Mouse (Mus musculus) hindbrain, postnatal 0 days (tissue): ENCODE measurements around the gene Trpv2. TPM values are rescaled to one million over a fixed set of nuclear protein-coding genes. Genes with fewer than 3 reads are reported as not detected.
"Not testable (repeated sequence)": the region's sequence is repeated elsewhere in the genome, so short reads cannot be mapped to it uniquely, and the experiment has no call there.

Source experiments
- ATAC-seq: fragments of 200-750 bp; cut with Nextera tagmentation; 2 replicates; pipeline ENCODE4 v1.8.0; 2017; ENCODE audit warnings: mild to moderate bottlenecking, moderate TSS enrichment, moderate library complexity
- DNase-seq: peaks from one replicate; pipeline ENCODE4 v3.0.0-alpha.2; 2015; ENCODE audit warnings: low spot score
- H3K27ac ChIP-seq: fragments of 300-500 bp; sonication (generic); 2 replicates; pipeline ENCODE4 v1.5.1; 2014; ENCODE audit warnings: mild to moderate bottlenecking
- H3K27me3 ChIP-seq: fragments of 300-500 bp; sonication (generic); 2 replicates; pipeline ENCODE4 v1.6.1; 2014; ENCODE audit warnings: low read length, mixed read lengths; ENCODE audit not compliant: insufficient read depth
- H3K36me3 ChIP-seq: fragments of 300-500 bp; sonication (generic); 2 replicates; pipeline ENCODE4 v1.6.1; 2014; ENCODE audit warnings: low read length, mixed read lengths; ENCODE audit not compliant: insufficient read depth
- H3K4me1 ChIP-seq: fragments of 300-500 bp; sonication (generic); 2 replicates; pipeline ENCODE4 v1.6.1; 2014; ENCODE audit warnings: antibody characterized with exemption, low read length, mixed read lengths; ENCODE audit not compliant: insufficient read depth
- H3K4me2 ChIP-seq: fragments of 300-500 bp; sonication (generic); 2 replicates; pipeline ENCODE4 v1.6.1; 2014; ENCODE audit warnings: low read depth, mild to moderate bottlenecking, low read length, moderate library complexity, mixed read lengths
- H3K4me3 ChIP-seq: fragments of 300-500 bp; sonication (generic); 2 replicates; pipeline ENCODE4 v1.5.1; 2014; ENCODE audit warnings: low read length
- H3K9ac ChIP-seq: fragments of 300-500 bp; sonication (generic); replicated peaks from 2 replicates; pipeline ENCODE4 v1.6.1; 2014; ENCODE audit warnings: mild to moderate bottlenecking, low read length, moderate library complexity, mixed read lengths
- H3K9me3 ChIP-seq: fragments of 300-500 bp; sonication (generic); 2 replicates; pipeline ENCODE4 v1.6.1; 2016; ENCODE audit warnings: low read length, mixed read lengths
- CTCF ChIP-seq: IDR thresholded peaks from 2 replicates; pipeline ENCODE4 v1.5.1; 2016; ENCODE audit warnings: antibody characterized with exemption, control low read depth, low read depth
- WGBS: fragments of 180-500 bp; shearing (Covaris S2); extraction: QIAGEN DNeasy Blood & Tissue Kit; methylation state at CpG from one replicate; pipeline ENCODE4 v1.1.7; 2014; 5-methylcytosine and 5-hydroxymethylcytosine counted together
- polyA plus RNA-seq: library from polyadenylated mRNA; unstranded; fragments of >200 nt; fragmentation: Nextera tagmentation; extraction: Ambion mirVana; gene quantifications from 2 replicates; pipeline ENCODE4 v1.2.1, GENCODE M21; 2015
- total RNA-seq: library from RNA; depleted of rRNA; stranded (reverse); fragments of >200 nt; gene quantifications from 2 replicates; pipeline ENCODE4 v1.2.3, GENCODE M21; 2014; rRNA removed

The Trpv2 gene
- total and polyA plus RNA-seq, 2 experiments from 2014 or later, result 24.9 to 46.2 TPM

DNA sequence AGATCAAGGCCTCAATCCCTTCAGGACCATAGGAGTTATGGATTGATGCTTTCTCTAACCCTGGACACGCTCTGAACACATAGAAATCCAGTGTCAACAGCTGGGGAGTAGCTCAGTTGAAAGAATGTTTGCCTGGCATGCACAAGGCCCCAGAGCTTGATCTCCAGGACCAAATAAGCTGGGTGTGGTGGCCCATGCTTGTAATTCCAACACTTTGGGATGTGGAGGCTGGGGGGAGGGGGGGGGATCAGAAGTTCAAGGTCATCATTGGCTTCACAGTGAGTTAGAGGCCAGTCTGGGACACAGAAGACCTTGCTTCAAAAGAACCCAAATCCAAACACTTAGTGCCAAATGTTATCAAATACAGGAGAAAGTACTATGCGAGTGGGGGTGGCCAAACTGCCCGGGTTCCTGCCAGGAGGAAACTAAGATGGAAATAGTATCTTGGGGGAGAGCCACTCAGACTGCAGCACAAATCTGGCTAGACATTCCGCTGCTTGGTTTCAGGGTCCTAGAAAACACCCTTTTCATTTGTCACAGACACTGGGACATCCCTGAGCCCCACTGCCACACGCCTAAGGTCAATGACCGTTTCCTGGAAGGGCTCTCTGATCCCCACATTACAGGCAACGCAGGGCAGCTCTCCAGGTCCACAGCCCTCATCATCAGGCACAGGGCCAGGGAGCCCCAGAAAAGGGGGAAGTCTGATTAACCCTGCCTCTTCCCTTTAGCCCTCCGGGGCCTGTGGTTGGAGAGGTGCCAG, 71.6 kb downstream of the Trpv2 start:
- H3K9me3 ChIP-seq, result no peaks in the 10 kb centered on the region
- H3K4me2 ChIP-seq, result peak overlapping the region; percentile 95
- WGBS, result 19% methylated on average over 8 of the region's 8 CpGs
- H3K27me3 ChIP-seq, result no peaks in the 10 kb centered on the region
- DNase-seq (peak; percentile 57), ATAC-seq (no peak)
- no peaks in the 10 kb centered on the region for H3K36me3 ChIP-seq
- H3K27ac ChIP-seq, result no peak overlapping the region
- no peak for TF ChIP-seq CTCF
- peak overlapping the region; percentile 28 for H3K9ac ChIP-seq
- H3K4me3 ChIP-seq, result peak overlapping the region; percentile 6
- peaks cover 28% of the 10 kb centered on the region for H3K4me1 ChIP-seq

- Histone ChIP-seq H3K27ac (no peak overlapping the region), H3K27me3 (no peaks in the 10 kb centered on the region), H3K4me1 (peaks cover 28% of the 10 kb centered on the region), H3K4me3 (peak overlapping the region; percentile 6), H3K9me3 (no peaks in the 10 kb centered on the region), H3K9ac (peak overlapping the region; percentile 28; the same call in 1 of the 2 replicates), H3K4me2 (peak overlapping the region; percentile 95), H3K36me3 (no peaks in the 10 kb centered on the region)
- TF ChIP-seq CTCF, result no peak
- 17% methylated on average over 4 of the region's 4 CpGs for WGBS
- ATAC-seq (no peak), DNase-seq (no peak)
These were observed 72.2 kb downstream of the Trpv2 start for GRCm38 (mm10) chr11:62646495-62646843.

GRCm38 (mm10) chr11:62646958-62647515, 72.8 kb downstream of the Trpv2 start:
- 47% methylated on average over 7 of the region's 7 CpGs for WGBS
- peak overlapping the region; percentile 75 for H3K4me3 ChIP-seq
- DNase-seq (no peak), ATAC-seq (no peak)
- H3K27me3 ChIP-seq, result no peaks in the 10 kb centered on the region
- H3K9me3 ChIP-seq, result no peaks in the 10 kb centered on the region
- peak overlapping the region; percentile 71; the same call in 1 of the 2 replicates for H3K27ac ChIP-seq
- peaks cover 28% of the 10 kb centered on the region for H3K4me1 ChIP-seq
- no peak overlapping the region for H3K9ac ChIP-seq
- no peaks in the 10 kb centered on the region for H3K36me3 ChIP-seq
- no peak for TF ChIP-seq CTCF
- H3K4me2 ChIP-seq, result peak overlapping the region; percentile 95

GRCm38 (mm10) chr11:62647661-62648590, 73.6 kb downstream of the Trpv2 start, which contains the start of gene Lrrc75a:
Gene Lrrc75a, minus strand, starts transcription at chr11:62648523.
- Histone ChIP-seq H3K4me2 (peak within 1 kb of the TSS; percentile 95), H3K27me3 (no peaks in the 10 kb centered on the region), H3K36me3 (no peaks in the 10 kb centered on the region), H3K4me3 (peak within 1 kb of the TSS; percentile 75), H3K9ac (peak within 1 kb of the TSS; percentile 80), H3K27ac (peak within 1 kb of the TSS; percentile 71), H3K9me3 (no peaks in the 10 kb centered on the region), H3K4me1 (peaks cover 28% of the 10 kb centered on the region)
- 3% methylated on average over 45 of the region's 86 CpGs for WGBS
- TF ChIP-seq CTCF, result no peak
- ATAC-seq, result peak; percentile 67
- peak; percentile 66 for DNase-seq

GRCm38 (mm10) chr11:62648591-62649391, 74.5 kb downstream of the Trpv2 start, which contains the start of gene Mmgt2:
Gene Mmgt2, plus strand, starts transcription at chr11:62648664.
- Histone ChIP-seq H3K36me3 (no peaks in the 10 kb centered on the region), H3K4me3 (peak within 1 kb of the TSS; percentile 75), H3K27ac (peak within 1 kb of the TSS; percentile 71), H3K4me2 (peak within 1 kb of the TSS; percentile 95), H3K4me1 (peaks cover 21% of the 10 kb centered on the region), H3K9me3 (no peaks in the 10 kb centered on the region), H3K27me3 (no peaks in the 10 kb centered on the region), H3K9ac (peak within 1 kb of the TSS; percentile 80)
- 2% methylated on average over 30 of the region's 53 CpGs for WGBS
- ATAC-seq (peak; percentile 89), DNase-seq (peak; percentile 94)
- peak; percentile 79 for TF ChIP-seq CTCF

- DNase-seq, H3K27ac ChIP-seq, H3K36me3 ChIP-seq, H3K9ac ChIP-seq, H3K4me3 ChIP-seq, H3K9me3 ChIP-seq, ATAC-seq, H3K27me3 ChIP-seq: not testable (repeated sequence)
- H3K4me2 ChIP-seq, result 0 out of 2 replicates have a peak overlapping the region, but pooled peaks have one; percentile 95
- peaks cover 17% of the 10 kb centered on the region for H3K4me1 ChIP-seq
- 79% methylated on average over 4 of the region's 4 CpGs for whole genome bisulfite sequencing
These were observed 75.5 kb downstream of the Trpv2 start for GRCm38 (mm10) chr11:62649803-62650202.

Other genes starting within 250 kb of the Trpv2 start
- gene Pigl, start 116.0 kb upstream of the Trpv2 start, total RNA-seq, result 5.9 and 6.7 TPM in 2 replicates
- gene Pigl, start 116.0 kb upstream of the Trpv2 start, polyA plus RNA-seq, result 6.6 and 6.9 TPM in 2 replicates
- 137 and 159 TPM in 2 replicates for gene Ncor1, start 115.9 kb upstream of the Trpv2 start, total RNA-seq
- gene Ncor1, start 115.9 kb upstream of the Trpv2 start, polyA plus RNA-seq, result 143 and 148 TPM in 2 replicates
- 57.9 and 64.1 TPM in 2 replicates for gene Cenpv, start 35.2 kb upstream of the Trpv2 start, total RNA-seq
- 32.8 and 37.6 TPM in 2 replicates for gene Cenpv, start 35.2 kb upstream of the Trpv2 start, polyA plus RNA-seq
- 1,525 and 1,633 TPM in 2 replicates for gene Ubb, start 23.3 kb upstream of the Trpv2 start, total RNA-seq
- 4,229 and 4,277 TPM in 2 replicates for gene Ubb, start 23.3 kb upstream of the Trpv2 start, polyA plus RNA-seq
- 26.0 and 29.7 TPM in 2 replicates for gene Lrrc75a, start 74.0 kb downstream of the Trpv2 start, total RNA-seq
- gene Lrrc75a, start 74.0 kb downstream of the Trpv2 start, polyA plus RNA-seq, result 6.4 and 6.9 TPM in 2 replicates
- gene Mmgt2, start 74.2 kb downstream of the Trpv2 start, total RNA-seq, result 15.6 and 43.9 TPM in 2 replicates
- gene Mmgt2, start 74.2 kb downstream of the Trpv2 start, polyA plus RNA-seq, result 22.6 and 28.1 TPM in 2 replicates
- 11.1 and 16.2 TPM in 2 replicates for gene Zfp287, start 157.4 kb downstream of the Trpv2 start, total RNA-seq
- gene Zfp287, start 157.4 kb downstream of the Trpv2 start, polyA plus RNA-seq, result 12.0 and 12.8 TPM in 2 replicates
- not detected in 2 replicates for gene Gm10428, start 178.6 kb downstream of the Trpv2 start, total RNA-seq
- not detected in 2 replicates for gene Gm10428, start 178.6 kb downstream of the Trpv2 start, polyA plus RNA-seq
- 13.7 and 18.3 TPM in 2 replicates for gene Zfp286, start 215.0 kb downstream of the Trpv2 start, total RNA-seq
- gene Zfp286, start 215.0 kb downstream of the Trpv2 start, polyA plus RNA-seq, result 14.8 and 17.8 TPM in 2 replicates
- 5.2 and 7.2 TPM in 2 replicates for gene Trim16, start 245.7 kb downstream of the Trpv2 start, total RNA-seq
- 5.5 and 6.1 TPM in 2 replicates for gene Trim16, start 245.7 kb downstream of the Trpv2 start, polyA plus RNA-seq